Mouse (Mus musculus) CD4-positive, CD25-positive, alpha-beta regulatory T cell, adult 2 months (primary cell): ENCODE results near the gene Otop3.

Experiments used
- DNase-seq: peaks from one replicate; pipeline ENCODE4 v3.0.0-alpha.2; 2012; ENCODE audit warnings: low read depth, low spot score

Gene Otop3

DNA sequence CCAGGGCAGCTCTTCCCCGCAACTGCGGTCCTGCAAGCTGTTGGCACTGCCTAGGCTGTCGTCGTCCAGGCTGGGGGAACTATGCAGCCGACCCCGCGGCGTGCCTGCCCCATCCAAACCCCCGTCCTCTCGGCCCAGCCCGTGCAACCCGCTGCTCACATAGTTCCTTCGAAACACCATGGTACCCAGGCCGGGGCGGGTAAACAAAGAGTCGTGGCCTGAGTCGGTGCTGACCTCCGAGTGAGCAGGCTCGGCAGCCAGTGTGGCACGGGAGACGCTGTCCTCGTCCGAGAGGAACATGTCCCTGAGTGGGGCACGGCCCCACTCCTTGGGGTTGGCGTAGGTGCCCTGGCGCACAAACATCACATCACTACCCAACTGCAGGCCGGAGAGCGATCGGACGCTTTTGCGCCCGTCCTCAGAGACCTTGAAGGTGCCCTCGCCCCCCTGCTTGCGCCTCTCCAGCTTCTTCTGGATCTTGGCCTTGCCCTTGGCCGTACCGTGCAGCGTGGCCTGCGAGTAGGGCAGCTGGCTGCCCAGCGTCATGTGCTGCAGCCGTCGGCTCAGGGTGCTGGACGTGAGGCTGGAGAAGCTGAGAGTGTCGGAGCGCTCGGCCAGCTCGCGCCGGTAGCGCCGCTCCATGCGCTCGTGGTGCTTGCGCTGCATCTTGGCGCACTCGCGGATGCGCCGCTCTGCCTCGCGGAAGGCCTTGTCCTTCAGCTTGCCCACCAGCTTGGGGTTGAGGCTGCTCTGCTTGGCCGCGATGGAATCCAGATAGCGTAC, 16.1 kb upstream of the Otop3 start:
- no peak for DNase-seq

DNA sequence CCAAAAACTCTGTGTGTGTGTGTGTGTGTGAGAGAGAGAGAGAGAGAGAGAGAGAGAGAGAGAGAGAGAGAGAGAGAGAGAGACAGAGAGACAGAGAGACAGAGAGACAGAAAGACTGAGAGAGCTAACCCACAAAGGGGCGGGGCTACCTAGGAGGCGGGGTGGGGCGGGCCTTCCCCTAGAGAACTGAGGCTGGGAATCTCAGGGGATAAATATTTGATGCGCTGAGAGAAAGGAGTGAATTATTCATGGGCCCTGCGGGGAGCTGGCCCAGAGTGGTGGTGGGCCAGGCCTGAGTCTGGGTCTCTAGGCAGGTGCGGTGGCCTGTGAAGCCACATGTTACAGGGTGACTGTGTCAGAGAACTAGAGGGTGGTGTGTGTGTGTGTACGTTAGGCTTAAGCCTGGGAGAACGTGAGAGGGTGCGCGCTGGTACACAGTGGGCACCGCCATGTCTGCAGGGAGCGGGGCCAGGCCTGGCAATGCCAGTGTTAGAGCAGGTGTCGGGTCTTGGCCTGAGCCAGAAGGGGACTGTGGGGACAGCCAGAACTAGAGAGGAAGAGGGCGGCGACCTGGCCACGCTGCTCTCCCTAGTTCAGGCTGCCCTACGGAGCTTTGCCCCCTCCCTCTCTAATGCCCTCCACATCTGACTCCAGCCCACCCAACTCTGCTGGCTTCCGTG, 14.7 kb upstream of the Otop3 start:
- peak; percentile 31 for DNase-seq

- DNase-seq = peak; percentile 82
Observed at GRCm38 (mm10) chr11:115321906-115322693, 12.4 kb upstream of the Otop3 start, which contains the start of gene Ush1g. Gene Ush1g (minus strand): TSS chr11:115322041.

- peak; percentile 11 for DNase-seq
Observed at GRCm38 (mm10) chr11:115323354-115323753, 11.2 kb upstream of the Otop3 start.

GRCm38 (mm10) chr11:115326730-115327129, 7.8 kb upstream of the Otop3 start:
- DNase-seq = no peak

GRCm38 (mm10) chr11:115329339-115329738, 5.2 kb upstream of the Otop3 start:
- DNase-seq = peak; percentile 58

DNA sequence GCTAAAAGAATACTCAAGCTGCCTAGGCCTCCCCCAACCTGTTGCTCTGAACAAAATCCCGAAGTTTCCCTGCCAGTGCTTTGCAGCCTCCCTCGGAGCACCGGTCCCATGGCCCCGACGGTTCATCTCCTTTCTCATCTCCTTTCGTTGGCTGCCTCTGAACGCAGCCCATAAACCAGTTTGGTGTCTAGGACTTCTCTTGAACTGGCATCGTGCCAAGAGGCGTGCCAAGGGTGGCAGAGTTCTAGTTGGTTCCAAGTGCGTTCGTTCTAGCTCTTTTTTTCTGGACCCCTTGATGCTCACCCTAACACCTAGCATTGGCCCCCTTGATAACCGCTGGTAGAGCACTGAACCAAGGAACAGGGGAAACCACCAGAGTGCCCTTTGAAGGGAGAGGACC, 692 bp downstream of the Otop3 start:
- no peak for DNase-seq

- no peak for DNase-seq
Observed at GRCm38 (mm10) chr11:115336115-115336514, 1.6 kb downstream of the Otop3 start.

DNA sequence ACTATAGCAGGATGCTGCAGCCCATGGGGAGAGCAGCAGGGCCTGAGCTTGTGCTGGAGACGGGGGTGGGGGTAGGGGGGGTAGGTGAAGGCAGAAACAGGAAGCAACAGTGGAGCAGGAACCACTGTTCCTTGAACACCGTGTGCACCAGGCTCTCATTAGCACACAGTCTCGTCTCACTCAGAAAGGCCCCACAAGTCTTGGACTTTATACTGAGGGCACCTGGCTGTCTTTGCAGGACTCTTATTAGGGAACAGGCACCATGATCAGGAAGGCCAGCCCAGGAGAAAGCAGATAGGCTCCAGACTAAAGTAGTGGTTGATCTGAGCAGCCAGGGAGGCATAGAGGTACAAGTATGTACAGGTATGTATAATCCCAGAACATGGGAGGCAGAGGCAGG, 2.8 kb downstream of the Otop3 start:
- no peak for DNase-seq

- no peak for DNase-seq
Observed at GRCm38 (mm10) chr11:115337826-115338225, 3.3 kb downstream of the Otop3 start.

DNA sequence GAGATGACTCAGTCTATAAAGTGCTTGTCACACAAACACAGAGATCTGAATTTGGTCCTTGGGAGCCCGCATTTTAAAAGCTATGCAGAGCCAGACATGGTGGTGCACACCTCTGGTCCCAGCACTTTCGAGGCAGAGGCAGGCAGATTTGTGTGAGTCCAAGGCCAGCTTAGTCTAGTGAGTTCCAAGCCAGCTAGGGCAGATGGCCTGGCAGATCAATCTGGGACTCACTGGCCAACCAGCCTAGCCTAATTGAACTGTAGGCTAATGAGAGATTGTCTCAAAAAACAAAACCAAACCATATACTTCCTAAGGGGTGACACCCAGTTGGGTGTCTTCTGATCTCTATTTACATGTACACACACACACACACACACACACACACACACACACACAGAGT, 6.7 kb downstream of the Otop3 start:
- DNase-seq = no peak

GRCm38 (mm10) chr11:115341866-115342265, 7.3 kb downstream of the Otop3 start:
- no peak for DNase-seq

DNA sequence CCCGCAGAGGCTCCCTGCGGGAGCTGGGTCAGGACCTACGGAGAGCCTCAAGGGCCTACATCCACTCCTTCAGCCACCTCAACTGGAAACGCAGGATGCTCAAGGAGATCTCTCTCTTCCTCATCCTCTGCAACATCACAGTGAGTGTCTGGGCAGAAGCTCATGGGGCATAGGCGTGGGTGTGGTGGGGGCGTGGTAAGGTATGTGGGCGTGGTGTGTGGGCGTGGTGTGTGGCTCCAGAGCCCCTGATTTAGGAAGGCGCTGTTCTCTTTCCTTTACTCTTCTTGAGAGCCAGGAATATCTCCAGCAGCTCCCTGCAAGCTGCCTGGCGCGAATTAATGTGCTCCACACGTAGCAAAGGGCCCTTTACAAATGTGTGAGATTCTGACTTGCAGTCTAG, 10.4 kb downstream of the Otop3 start:
- no peak for DNase-seq

- DNase-seq = no peak
Observed at GRCm38 (mm10) chr11:115345515-115345914, 11.0 kb downstream of the Otop3 start.

DNA sequence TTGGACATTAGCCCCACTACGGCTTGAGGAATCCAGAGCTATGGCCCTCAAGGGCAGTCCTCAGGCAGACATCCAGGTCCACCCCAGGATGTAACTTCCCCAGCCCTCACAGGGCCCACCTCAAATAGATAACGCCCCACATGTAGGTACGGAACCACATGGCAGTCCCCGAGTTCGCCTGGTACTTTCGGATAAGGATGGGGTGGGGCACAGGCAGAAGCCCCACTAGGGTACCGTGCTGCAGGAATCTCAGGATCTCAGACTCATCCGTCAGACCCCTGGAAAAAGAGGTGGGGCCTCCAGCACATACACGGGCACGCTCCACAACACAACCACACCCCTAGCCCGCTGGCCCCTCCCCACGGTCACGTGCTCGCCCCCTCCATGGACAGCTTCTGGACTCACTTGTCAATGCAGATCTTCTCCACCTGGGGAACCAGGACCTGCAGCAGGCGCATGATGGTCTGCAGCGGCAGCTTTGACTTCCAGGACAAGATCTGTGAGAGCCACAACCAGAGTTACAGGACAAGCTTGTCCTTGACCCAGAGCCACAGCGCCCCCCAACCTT, 14.2 kb downstream of the Otop3 start:
- no peak for DNase-seq

GRCm38 (mm10) chr11:115349976-115350375, 15.4 kb downstream of the Otop3 start:
- DNase-seq = no peak

GRCm38 (mm10) chr11:115353375-115353774, 18.8 kb downstream of the Otop3 start:
- no peak for DNase-seq

DNA sequence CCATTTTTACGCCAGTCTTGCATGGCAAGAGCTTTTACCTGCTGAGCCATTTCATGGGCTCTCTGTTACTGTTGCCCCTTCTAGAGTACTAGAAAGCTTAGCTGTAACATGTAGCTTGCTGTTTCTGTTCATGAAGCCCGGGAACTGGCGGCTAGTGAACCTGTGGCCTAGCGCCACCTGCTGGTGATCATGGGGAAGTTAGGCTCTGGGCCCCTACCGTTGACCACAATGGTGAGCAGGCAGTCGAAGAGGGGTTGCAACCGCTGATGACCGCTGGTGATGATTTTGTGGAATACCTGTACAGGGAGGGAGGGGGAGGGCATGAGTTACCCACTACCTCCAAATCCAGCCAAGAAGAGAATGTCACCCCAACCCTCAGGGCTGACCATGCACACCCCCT, 19.7 kb downstream of the Otop3 start:
- peak; percentile 89 for DNase-seq

GRCm38 (mm10) chr11:115358468-115358867, 23.9 kb downstream of the Otop3 start:
- peak; percentile 89 for DNase-seq

DNA sequence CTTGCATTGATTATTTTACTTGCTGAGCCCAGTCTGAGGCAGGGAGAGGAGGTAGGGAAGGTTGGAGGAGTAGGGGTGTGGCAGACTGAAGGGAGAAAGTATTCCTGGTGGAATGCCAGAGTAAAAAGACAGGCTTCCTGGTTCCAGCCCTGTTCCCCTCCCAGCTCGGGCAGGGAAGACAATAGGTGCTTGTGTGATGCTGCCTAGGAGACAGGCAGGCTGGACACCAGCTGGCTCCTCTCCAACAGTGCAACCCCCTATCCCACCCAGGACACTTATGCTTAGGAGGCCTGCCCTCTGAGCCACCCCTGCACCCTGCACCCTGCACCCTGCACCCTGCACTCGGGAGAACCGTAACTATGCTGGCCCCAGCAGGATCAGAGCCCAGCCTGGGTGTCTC, 24.8 kb downstream of the Otop3 start:
- DNase-seq = no peak

DNA sequence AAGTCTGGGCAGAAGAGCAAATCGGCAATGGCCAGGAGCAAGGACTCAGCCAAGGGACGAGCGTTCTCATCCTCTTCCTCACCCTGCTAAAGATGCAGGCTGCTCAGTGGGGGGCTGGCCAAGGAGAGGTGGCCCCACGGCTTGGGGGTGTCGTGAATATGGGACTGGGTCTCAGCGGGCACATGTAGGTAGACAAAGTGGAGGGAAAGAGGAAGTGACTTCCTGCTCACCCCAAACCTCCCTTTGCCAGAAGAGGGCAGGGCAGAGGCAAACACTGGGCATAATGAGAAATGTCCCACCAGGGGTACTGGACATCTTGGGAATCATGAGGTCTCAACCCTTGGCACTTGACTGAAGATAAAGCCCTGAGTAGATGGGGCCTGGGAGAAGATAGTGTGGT, 25.2 kb downstream of the Otop3 start:
- no peak for DNase-seq

GRCm38 (mm10) chr11:115364136-115364535, 29.6 kb downstream of the Otop3 start:
- no peak for DNase-seq
